ENCODE assay signal across 15 mouse cellular contexts in genomic region chr9:68561767-68562552, GRCm38 (mm10).
DNase-seq lines count a peak whose midpoint lies in the region; ATAC-seq and TF ChIP-seq lines count a peak whose summit lies in the region.
"Had no signal": no experiment of that assay in that cellular context is flagged by ENCODE, and none has a peak within 500 bp of the region (broad histone marks: within the 10 kb centered on the region; RNA-seq: fewer than 3 reads in every experiment).

No protein-coding gene starts in this region.

- H3K4me2 ChIP-seq in hindbrain, postnatal 0 days (ENCODE audit: low read depth, low read length) = 0 out of 2 replicates have a peak overlapping the region, but pooled peaks have one; percentile 18
- H3K4me2 ChIP-seq in hindbrain, embryonic 13.5 days = no peak overlapping the region
- H3K4me2 ChIP-seq: liver, embryonic 15.5 days; midbrain, embryonic 13.5 days had no signal

- H3K36me3 ChIP-seq in hindbrain, postnatal 0 days (ENCODE audit: insufficient read depth, low read length) = no peaks in the 10 kb centered on the region
- H3K36me3 ChIP-seq in hindbrain, embryonic 13.5 days = no peaks in the 10 kb centered on the region
- H3K36me3 ChIP-seq: limb, embryonic 10.5 days; liver, embryonic 15.5 days; midbrain, embryonic 13.5 days had no signal

- no peak overlapping the region for H3K27ac ChIP-seq in hindbrain, postnatal 0 days
- no peak overlapping the region for H3K27ac ChIP-seq in hindbrain, embryonic 13.5 days
- H3K27ac ChIP-seq in cerebellum, adult 2 months (ENCODE audit: insufficient read depth, low read length) = no peak overlapping the region
- H3K27ac ChIP-seq: limb, embryonic 10.5 days; liver, embryonic 15.5 days; midbrain, embryonic 13.5 days had no signal

- DNase-seq in hindbrain, postnatal 0 days (ENCODE audit: low spot score) = peak; percentile 27
- peak; percentile 6 for DNase-seq in gastrocnemius, postnatal 10 days
- DNase-seq in heart, postnatal 25 days (ENCODE audit: low spot score) = peak; percentile 54
- peak; percentile 39 for DNase-seq in lung, postnatal 36 days
- DNase-seq in frontal cortex, postnatal 14 days (ENCODE audit: low spot score in 2 of 2) = no peak
- no peak for DNase-seq in cerebellum, adult 2 months
- DNase-seq: adrenal gland, postnatal 14 days; kidney, adult 8-10 months; thymus, postnatal 4 days had no signal

- no peak overlapping the region for H3K9ac ChIP-seq in hindbrain, postnatal 0 days (replicated peaks; ENCODE audit: low read length)
- H3K9ac ChIP-seq in hindbrain, embryonic 13.5 days = no peak overlapping the region
- H3K9ac ChIP-seq: liver, embryonic 15.5 days; midbrain, embryonic 13.5 days had no signal

- intact Hi-C loops in heart, postnatal 25 days (cut with DNase I) = no loop called here

- no peak for TF ChIP-seq CTCF in hindbrain, postnatal 0 days (IDR thresholded peaks at IDR 0.05; ENCODE audit: low read depth)
- no peak for TF ChIP-seq CTCF in cerebellum, adult 2 months (IDR thresholded peaks at IDR 0.05; ENCODE audit: borderline replicate concordance, insufficient read depth, low read depth, low read length)

- H3K27me3 ChIP-seq in hindbrain, postnatal 0 days (ENCODE audit: insufficient read depth, low read length) = no peaks in the 10 kb centered on the region
- no peaks in the 10 kb centered on the region for H3K27me3 ChIP-seq in hindbrain, embryonic 13.5 days
- H3K27me3 ChIP-seq in cerebellum, adult 2 months (ENCODE audit: control insufficient read depth, insufficient read depth, low read length) = no peaks in the 10 kb centered on the region
- H3K27me3 ChIP-seq: CH12.LX; liver, embryonic 15.5 days; midbrain, embryonic 13.5 days; Patski had no signal

- no peak for ATAC-seq in hindbrain, postnatal 0 days
- ATAC-seq in hindbrain, embryonic 13.5 days (ENCODE audit: low FRiP score) = no peak
- ATAC-seq: midbrain, embryonic 13.5 days; Patski had no signal

- no peaks in the 10 kb centered on the region for H3K4me1 ChIP-seq in hindbrain, postnatal 0 days (ENCODE audit: insufficient read depth, low read length)
- H3K4me1 ChIP-seq in hindbrain, embryonic 13.5 days (replicated peaks) = 0 out of 2 replicates have a peak, but pooled peaks cover 5% of the 10 kb centered on the region
- H3K4me1 ChIP-seq in cerebellum, adult 2 months (ENCODE audit: control insufficient read depth, insufficient read depth, low read length) = no peaks in the 10 kb centered on the region
- H3K4me1 ChIP-seq: limb, embryonic 10.5 days; liver, embryonic 15.5 days; midbrain, embryonic 13.5 days had no signal

- no peaks in the 10 kb centered on the region for H3K9me3 ChIP-seq in hindbrain, postnatal 0 days (ENCODE audit: low read length)
- H3K9me3 ChIP-seq in hindbrain, embryonic 13.5 days = no peaks in the 10 kb centered on the region
- H3K9me3 ChIP-seq: limb, embryonic 10.5 days; liver, embryonic 15.5 days; midbrain, embryonic 13.5 days had no signal

- 54% methylated on average over 14 of the region's 14 CpGs for WGBS in hindbrain, postnatal 0 days
- WGBS in hindbrain, embryonic 13.5 days = 68% methylated on average over 14 of the region's 14 CpGs
- 63% methylated on average over 14 of the region's 14 CpGs for WGBS in cerebellum, adult 2 months

- H3K4me3 ChIP-seq in hindbrain, postnatal 0 days (ENCODE audit: low read length) = no peak overlapping the region
- H3K4me3 ChIP-seq in hindbrain, embryonic 13.5 days = no peak overlapping the region
- H3K4me3 ChIP-seq in cerebellum, adult 2 months (replicated peaks; ENCODE audit: insufficient read depth, low read depth, low read length) = no peak overlapping the region
- H3K4me3 ChIP-seq: limb, embryonic 10.5 days; liver, embryonic 15.5 days; midbrain, embryonic 13.5 days had no signal

- TF ChIP-seq POLR2A in cerebellum, adult 2 months (IDR thresholded peaks at IDR 0.05; ENCODE audit: borderline replicate concordance, insufficient read depth, low read length) = no peak

Comparison
In these comparisons a context has a peak if more than half of its experiments do, and no peak if none do; other contexts are left out.
1. DNase-seq: peak in hindbrain, postnatal 0 days (single experiment), gastrocnemius, postnatal 10 days (single experiment), heart, postnatal 25 days (single experiment) and lung, postnatal 36 days (single experiment); none in frontal cortex, postnatal 14 days (0 of 2) and cerebellum, adult 2 months (0 of 2).